Mouse (Mus musculus): ENCODE data around the gene Rpp38.

DNA sequence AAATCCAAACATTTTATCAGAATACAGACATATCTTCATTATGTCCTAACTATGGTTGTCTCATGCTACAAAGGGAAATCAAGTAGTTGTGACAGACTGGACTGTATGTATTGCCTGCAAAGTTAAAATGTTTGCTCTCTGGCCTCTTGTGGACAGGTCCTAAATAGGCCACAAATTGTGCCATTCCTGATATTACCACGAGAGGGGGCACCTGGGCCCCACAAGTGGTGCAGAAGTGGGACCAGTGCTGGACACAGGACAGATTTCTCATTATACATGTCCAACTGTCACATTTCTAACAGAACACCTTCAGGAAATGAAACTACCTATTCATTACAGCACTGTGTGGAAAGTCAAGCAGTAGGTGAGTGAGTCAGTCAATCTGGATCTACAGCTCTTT, 5.1 kb downstream of the Rpp38 start:
- TF ChIP-seq CTCF (IDR thresholded peaks at IDR 0.05; ENCODE audit: borderline replicate concordance, control insufficient read depth, extremely low read depth, insufficient read depth, low read length, poor library complexity) (no peak), POLR2A (IDR thresholded peaks at IDR 0.05; ENCODE audit: control insufficient read depth, extremely low read depth, insufficient read depth, low read length, poor library complexity) (no peak)

Measured in thymus, adult 2 months (tissue).